Mouse (Mus musculus): ENCODE measurements around the gene Dtnbp1.

The Dtnbp1 gene

DNA sequence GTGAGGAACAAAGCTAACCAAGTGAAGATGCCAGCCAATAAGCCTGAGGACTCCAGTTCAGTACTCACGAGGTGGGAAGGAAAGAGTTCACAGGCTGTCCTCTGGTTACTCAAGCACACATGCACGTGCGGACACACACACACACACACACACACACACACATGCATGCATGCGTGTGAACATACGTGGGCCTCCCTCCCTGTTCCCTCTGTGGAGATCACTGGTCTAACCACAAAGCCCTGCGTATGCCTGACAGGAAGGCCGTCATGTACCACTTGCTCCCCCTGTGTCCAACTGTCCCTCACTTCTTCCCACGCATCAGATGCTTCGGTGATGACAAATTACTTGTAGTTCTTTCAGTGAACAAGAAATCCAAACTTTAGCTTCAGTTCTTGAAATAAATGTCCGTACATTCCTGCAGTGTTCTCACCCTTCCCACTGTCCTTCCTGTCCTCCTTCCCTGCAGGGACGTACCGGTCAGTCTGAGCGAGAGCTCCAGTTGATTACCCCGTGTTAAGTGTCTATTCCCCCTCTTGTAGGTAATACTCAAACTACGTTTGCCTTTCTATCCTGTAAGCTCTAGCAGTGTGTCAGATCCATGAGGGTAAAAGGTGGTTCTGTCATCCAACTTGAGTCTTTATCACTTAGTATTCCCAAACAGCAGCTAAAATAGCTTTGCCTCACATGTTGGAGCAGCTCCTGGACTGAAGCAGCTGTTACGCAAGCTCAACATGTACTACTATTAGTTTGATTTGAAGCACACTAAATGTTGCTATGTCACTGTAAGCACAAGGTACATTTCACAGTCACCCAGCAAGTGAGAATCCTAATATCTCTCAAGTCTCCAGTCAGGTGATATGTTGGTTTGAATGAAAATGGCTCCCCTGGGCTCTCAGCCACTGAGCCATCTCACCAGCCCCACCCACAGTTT lies 53.4 kb downstream of the Dtnbp1 start:
- DNase-seq (ENCODE audit: low spot score), result no peak

DNA sequence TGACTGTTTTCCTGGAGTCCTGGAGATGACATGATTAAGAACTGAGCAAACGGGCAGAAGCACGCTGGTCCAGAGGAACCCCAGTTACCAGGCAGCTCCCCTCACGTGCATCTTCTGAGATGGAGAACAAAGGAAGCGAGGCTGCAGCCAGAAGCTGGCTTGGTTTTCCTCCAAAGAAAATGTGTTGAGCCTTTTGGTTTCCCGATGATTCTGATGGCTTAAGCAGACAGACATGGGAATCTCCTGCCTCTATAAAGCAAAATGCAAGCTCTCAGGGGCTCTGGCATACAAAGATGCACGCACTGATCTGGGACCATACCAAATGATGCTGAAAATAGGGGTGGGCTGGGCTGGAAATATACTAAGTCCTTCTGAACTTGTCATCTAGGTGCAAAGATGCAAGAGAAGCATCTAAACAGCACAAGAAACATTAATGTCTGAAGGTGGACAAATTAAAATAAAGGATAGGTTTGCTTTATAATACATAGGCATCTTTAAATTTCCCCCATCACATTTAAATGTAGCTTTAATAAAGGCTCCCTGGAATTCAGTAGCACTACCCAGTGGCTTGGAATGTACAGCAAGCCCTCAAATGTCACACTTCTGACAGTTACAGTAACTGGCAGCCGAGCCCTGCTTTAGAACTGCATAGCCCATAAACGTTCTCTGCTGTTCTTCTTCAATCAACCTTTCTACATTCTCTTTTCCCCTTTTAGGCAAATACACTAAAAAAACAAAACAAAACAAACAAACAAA lies 54.9 kb downstream of the Dtnbp1 start:
- no peak for DNase-seq (ENCODE audit: low spot score)

DNA sequence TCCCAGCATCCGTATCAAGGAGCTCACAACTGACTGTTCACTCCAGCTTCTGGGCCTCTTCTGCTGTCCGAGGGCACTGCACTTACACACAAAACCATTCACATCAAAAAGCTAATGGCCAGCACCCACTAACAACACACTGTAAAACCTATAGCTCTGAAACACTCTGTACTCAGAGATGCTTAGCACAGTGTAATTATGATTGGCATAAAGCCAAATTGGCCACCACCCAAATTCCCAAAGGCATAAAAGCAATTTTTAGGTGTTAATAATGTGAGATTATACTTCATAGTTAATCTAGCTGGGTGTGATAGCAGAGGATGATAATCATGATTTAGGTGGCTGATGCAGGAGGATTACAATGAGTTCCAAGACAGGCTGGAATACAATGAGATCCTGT lies 58.3 kb downstream of the Dtnbp1 start:
- no peak for DNase-seq (ENCODE audit: low spot score)

DNA sequence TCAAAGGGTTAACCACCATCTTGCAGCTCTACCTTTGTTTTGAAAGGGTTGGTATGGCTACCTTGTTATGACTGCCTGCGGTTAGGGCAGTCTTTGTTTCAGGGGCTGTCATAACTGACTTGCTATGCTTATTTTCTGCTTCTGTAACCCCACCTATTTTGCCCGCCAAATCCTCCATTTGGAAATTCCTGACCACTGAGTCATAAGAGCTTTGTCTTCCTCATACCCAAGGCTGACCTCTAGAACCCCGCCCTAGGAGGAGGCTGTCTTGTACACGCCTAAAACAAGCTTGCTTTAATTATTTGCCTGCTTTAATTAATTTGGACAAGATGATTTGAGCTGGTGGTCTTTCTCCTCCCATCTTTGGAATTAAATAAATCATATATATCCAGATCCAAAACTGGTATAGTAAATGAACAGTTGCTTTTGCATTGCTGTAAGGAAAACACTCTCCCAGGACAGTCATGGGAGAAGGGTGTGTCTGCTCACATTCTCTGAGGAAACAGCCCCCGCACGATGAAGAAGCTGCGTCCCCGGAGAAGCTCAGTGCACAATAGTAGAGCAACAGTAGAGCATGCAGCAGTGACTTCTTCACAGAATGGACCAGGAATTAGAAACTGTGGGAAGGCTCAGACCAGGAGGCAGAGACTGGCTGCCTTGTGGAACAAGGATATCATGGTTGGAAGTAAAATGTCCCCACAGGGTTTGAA lies 62.5 kb downstream of the Dtnbp1 start:
- no peak for DNase-seq (ENCODE audit: low spot score)

DNA sequence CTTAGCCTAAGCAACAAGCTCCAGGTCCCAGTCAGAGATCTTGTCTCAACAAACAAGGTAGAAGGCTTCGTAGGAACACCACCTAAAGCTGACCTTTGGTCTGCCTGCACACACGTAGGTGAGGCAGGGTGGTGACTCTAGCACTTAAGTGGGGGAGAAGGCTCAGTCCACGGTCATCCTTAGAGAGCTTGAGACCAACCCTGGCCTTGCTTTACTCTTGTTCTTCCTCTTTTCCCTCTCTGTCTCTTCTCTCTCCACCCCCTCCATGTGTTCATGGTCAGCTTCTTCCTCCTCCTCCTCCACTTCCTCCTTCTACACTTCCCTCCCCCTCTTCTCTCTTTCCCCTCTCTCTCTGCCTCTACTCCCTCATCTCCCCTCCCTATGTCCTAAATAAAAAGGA lies 64.3 kb downstream of the Dtnbp1 start:
- DNase-seq (ENCODE audit: low spot score), result no peak

DNA sequence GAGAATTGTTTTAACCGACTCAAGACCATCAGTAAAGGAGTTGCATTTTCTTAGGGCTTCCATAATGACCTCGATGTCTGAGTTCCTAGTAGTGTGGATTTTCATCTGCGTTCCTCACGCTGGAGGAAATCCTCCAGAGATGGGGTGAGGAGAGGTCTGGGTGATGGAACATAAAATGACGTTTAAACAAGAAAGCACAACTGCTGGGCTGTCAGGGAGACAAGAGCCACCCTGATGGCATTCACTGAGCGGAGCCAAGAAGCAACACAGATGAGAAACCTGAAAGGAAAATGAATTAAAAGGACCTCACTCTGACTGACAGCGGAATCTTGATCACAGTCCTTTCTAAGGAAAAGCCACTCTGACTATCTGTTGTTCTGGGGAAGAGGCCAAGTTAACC lies 68.4 kb downstream of the Dtnbp1 start:
- DNase-seq (ENCODE audit: low spot score), result no peak

DNA sequence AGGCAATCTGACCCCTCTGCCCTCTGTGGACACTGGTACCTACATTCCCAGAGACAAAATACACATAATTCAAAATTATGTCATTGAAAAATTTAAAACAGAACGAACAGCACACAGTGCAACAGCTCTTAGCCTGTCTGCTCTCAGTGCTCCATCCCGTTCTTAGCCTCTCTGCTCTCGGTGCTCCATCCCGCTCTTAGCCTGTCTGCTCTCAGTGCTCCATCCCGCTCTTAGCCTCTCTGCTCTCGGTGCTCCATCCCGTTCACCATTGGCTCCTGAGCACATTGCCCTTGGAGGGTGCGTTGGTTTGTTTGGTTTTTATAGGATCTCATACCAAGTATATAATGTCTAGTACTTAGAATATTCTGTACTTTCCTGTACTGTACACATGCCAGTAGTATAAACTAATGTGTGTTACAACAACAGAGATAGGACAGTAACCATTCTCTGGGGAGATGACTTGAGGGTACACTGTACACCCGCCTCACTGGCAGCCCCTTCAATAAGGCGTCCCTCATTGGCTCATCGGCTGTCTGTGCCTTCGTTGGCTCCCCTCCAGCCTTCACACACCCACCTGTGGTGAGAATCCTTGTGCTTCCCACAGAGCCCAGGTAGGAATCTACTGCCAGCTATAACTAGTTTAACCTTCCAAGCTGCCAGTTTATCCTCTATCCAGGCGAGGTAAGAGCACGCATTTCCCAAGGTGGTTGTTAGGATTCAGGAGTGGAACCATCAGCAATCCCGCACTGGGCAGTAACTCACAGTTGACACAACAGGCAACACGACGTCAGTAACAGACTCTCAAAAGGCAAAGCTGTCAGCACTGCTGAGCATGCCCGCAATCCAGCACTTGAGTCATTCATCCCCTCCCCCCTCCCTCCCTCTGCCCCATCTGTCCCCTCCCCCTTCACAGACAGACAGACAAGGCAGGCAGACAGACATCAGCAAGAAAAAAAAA lies 69.4 kb downstream of the Dtnbp1 start:
- no peak for DNase-seq (ENCODE audit: low spot score)

DNA sequence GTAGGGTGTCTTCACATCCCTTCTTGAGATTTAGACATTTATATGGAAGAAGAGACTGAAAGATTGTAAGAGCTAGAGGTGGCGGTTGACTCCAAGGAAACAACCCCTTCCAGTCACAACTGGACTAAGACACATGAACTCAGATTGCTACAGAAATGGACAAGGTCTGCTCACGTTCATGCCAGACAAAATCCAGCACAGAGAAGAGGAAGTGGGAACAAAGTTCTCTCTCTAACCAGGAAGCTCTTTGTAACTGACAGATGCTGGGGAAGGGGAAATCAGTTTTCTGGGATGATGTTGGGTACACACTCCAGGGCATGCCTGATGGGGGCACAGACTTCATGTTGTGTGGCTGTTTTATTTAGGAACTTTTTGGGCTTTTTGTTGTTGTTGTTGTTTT lies 75.6 kb downstream of the Dtnbp1 start:
- no peak for DNase-seq (ENCODE audit: low spot score)

DNA sequence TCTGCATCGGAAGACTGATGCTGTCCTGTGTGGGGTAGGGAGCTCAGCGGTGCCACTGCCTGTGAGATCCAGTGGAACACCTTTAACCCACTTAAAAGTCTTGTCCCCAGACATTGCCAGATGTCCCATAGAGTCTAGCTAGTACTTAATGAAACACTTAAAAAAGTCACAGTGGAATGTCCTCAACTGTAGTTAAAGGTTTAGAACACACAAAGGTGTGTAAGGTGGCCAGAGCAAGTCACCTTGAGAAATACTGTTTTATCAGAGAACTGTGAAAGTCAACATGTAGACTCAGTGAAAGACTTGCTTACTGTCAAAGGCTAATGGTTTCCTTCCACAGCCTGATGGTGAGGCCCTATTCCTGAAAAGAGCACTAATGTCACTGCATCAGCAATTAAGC lies 76.8 kb downstream of the Dtnbp1 start:
- DNase-seq (ENCODE audit: low spot score), result no peak

DNA sequence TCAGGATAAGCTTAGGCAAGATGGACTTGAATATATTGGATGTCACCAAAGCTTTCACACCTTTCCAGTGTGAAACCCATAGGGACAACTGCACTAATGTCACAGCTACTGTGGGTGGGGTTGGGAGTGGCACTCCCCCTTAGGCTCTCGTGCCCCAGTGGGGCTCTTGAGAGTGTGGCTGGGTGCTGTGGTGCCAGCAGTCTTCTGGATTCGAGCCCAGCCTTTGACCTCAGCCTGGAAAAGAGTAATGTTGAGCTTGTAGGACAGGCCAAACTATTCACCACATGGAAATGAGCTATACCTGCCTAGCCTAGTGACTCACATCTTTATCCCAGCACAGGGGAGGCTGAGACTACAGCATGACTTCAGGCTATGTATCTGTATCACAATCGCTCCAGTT lies 77.9 kb downstream of the Dtnbp1 start:
- no peak for DNase-seq (ENCODE audit: low spot score)

DNA sequence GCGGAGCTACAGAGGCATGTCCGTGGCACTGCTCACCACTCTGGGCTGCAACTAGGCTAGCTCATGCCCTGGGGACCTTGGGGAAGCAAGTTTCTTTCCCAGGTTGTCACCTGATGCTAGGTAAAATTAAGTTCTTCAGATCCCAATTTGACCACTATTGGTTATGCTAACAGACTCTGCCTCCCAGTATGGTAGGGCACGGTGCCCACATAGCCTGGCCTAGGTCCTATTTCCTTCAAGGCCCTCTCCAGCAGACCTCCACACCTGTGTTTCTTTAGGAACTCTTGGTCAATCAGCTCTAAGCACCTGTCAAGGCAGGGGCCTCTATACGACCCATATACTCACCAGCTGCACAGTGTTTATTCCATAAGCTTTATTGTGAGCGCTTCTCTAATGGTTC lies 80.2 kb downstream of the Dtnbp1 start:
- DNase-seq (ENCODE audit: low spot score), result no peak

DNA sequence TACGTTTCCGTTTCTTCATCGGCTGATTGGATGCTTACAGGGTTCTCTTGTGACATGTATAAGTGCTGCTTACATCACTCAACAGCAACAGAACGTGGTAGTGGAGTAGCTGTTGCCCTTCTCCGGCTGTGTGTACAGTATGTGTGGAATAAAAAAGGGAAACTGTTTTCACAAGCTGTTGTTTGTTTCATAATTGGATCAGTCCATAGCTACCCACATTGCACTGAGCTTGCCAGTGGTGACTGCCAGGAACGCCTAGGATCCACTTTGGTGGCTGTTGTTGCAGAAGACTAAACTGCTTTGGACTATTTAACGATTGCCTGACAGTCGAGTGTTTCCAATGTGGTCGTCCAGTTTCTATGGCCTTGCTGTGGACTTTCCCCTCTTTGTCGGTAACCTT lies 80.9 kb downstream of the Dtnbp1 start:
- DNase-seq (ENCODE audit: low spot score), result no peak

DNA sequence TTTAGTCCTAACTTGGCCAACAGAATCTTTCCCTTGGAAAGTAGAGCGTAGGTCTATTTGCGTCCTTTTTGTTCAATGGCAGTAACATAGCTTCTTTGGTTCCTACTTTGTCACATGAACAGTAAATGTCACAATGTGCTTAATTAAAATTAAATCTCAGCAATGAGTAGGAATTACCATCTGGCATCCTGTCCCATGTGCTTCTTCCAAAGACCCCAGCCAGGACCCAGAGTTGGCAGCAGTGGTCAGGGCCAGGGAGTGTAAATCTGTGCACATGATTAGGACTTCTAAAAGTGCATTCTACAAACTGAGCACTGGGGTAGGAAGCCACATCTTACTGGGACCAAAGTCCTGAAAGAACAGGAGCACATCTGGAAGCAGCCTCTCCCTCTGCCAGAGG lies 83.7 kb downstream of the Dtnbp1 start:
- no peak for DNase-seq (ENCODE audit: low spot score)

DNA sequence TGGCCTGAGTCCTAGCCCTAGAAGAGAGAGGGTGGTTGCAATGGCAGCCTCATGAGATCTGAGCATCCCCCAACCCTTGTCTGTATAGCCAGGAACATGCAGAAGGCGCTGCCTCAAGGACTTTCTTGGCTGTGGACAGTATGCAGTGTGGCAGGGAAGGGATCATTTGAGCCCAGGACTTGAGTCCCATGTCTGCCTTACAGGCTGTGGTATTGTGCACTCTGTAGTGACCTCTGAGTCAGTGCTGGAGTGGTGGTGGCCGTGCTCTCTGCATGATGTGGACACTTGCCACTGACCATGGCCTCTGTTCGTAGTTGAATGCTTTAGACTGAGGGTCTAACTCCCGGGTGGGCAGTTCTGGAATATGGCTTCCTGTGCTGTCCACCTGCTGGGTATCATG lies 84.7 kb downstream of the Dtnbp1 start:
- DNase-seq (ENCODE audit: low spot score), result no peak

DNA sequence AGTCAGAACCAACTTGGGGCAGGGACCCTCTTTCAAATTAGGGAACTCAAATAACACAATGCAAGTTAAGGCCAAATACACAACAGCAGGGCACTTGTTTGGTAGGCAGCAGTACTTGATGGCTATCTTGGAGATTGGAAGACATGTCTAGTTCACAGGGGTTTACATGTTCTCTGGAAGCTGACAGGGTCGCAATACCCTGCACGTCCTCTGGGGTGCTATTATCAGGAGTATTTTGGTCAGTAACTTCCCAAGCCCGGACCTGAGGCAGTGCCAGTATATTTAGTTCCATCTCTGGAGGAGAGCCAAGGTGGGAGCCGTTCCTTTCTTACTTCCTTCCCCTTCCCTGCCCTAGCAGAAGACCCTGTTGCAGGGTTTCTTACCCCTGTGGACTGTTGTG lies 86.0 kb downstream of the Dtnbp1 start:
- DNase-seq (ENCODE audit: low spot score), result no peak

DNA sequence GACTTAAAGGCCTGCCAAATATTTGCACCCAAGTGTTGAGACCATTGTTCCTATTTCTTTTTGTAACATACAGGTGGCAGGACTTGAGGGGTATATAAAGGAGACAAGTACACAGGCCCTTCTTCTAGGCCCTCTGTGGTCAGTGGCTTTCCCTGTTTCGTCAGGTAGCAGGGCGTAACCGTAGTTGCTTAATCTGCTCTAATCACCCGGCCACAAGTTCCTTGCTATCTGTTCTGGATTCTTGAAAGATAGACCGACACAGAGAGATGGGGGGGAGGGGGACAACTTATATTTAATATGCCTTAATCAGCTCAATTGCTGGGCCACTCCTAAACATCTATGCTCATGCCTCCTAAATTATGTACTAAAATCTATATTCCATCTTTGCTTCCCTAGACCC lies 86.6 kb downstream of the Dtnbp1 start:
- DNase-seq (ENCODE audit: low spot score), result no peak

DNA sequence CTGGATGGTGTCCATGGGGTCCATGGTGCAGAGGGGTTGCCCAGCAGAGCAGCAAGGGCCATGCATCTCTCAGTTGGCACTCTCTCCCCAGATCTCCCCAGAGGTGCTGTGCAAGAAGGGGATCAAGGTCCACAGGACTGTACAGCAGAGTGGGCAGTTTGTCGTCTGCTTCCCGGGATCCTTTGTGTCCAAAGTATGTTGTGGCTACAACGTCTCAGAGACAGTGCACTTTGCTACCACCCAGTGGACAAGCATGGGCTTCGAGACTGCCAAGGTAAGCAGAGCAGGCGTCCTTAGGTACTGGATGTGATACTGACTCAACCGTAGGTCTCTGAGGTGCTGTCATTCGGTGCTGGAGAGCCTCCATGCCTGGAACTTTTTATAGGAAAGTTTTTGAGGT lies 88.4 kb downstream of the Dtnbp1 start:
- DNase-seq (ENCODE audit: low spot score), result no peak

DNA sequence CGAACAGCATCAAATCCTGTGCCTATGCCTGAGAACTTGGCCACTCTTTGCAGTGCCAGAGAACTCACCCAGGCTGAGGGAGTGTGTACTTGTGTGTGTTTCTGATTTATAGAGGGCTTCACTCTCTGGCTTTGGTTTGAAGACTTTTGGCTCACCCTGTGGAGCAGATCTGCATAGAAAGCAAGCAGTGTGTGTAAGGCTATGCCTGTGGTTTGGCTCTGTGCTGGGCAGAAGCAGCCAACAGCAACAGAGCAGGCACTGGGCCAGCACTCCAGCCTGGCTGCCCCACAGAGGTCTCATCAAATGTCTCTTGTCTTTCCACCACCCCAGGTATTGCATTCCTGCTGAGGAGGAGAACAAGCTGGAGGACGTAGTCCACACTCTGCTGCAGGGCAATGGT lies 89.1 kb downstream of the Dtnbp1 start:
- peak; percentile 58 for DNase-seq (ENCODE audit: low spot score)

DNA sequence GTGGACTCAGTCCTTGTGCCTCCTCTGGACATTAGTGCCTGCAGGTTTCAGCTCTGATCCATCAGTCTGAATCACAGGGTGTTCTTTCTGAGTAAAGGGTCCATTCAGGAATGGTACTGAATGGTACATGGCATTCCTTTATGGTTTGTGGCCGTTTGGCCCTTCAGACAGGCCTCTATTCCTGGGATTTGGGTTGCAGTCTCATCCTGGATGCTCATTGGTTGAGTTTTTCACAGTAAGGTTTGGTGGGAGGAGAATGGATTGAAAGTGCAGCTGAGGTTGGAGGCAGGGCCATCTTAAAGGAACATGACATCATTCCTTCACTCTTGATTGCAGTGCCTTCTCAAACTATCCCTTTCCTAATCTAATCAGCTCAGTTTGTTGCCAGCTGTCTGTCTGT lies 93.2 kb downstream of the Dtnbp1 start:
- DNase-seq (ENCODE audit: low spot score), result no peak

DNA sequence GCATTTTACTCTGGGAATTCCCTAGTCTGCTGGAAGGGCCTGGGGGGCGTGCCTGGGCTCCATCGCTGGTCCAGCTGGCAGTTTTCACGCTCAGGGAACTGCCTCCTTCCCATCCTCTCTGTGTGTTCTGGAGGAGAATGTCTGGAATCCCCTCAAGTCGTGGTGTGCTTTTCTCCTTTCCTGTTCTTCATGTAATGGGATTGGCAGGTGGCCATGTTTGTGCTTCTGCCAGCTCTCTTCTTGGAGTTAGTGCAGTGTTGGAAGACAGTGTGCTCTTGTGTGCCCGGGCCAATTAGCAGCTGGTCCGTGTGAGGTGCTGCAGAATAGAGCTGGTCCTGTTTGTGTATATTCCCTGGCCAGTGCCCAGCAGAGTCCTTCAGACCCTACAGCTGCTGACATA lies 94.2 kb downstream of the Dtnbp1 start:
- peak; percentile 86 for DNase-seq (ENCODE audit: low spot score)

DNA sequence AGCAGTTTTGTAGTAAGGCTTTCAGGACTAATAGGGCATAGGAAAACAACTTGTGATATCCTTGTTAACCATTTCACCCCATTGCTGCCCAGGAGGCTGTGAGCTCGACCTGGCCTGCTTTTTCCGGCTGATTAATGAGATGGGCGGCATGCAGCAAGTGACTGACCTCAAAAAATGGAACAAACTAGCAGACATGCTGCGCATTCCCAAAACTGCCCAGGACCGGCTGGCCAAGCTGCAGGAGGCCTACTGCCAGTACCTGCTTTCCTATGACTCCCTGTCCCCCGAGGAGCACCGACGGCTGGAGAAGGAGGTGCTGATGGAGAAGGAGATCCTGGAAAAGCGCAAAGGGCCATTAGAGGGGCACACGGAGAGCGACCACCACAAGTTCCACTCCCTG lies 95.8 kb downstream of the Dtnbp1 start:
- DNase-seq (ENCODE audit: low spot score), result no peak

DNA sequence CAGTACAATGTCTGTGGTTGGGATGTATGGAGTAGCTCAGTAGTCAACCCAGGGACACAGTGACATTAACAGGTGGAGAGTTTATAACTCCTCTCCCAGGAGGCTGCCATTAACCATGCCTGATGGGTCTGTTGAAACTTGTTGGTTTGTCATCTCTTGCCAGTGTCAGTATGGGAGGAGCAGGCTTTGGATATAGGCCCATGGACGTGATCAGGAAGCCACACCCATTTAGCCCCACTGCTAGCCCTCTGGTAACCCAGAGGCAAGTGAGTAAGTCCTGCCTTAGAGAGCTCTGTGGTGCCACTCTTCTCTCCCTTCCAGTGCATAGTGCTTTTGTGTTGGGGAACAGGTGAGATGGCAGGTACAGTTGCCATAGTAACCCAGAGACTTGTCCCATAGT lies 97.7 kb downstream of the Dtnbp1 start:
- DNase-seq (ENCODE audit: low spot score), result no peak
